Mouse (Mus musculus) kidney, postnatal 0 days (tissue): ENCODE measurements around the gene Gm44596. TPM values are rescaled to one million over a fixed set of nuclear protein-coding genes. Genes with fewer than 3 reads are reported as not detected.

Experiments
- ATAC-seq: fragments of 200-750 bp; cut with Nextera tagmentation; replicated peaks from 2 replicates; pipeline ENCODE4 v1.8.0; 2017; ENCODE audit warnings: low read depth, moderate number of reproducible peaks, moderate TSS enrichment, moderate library complexity; ENCODE audit not compliant: low FRiP score
- DNase-seq: peaks from one replicate; pipeline ENCODE4 v3.0.0-alpha.2; 2016; ENCODE audit warnings: low spot score
- H3K27ac ChIP-seq: fragments of 300-500 bp; sonication (generic); 2 replicates; pipeline ENCODE4 v1.5.1; 2014; ENCODE audit warnings: mild to moderate bottlenecking
- H3K27me3 ChIP-seq: fragments of 300-500 bp; sonication (generic); 2 replicates; pipeline ENCODE4 v1.6.1; 2014; ENCODE audit warnings: low read length, mixed read lengths; ENCODE audit not compliant: insufficient read depth
- H3K36me3 ChIP-seq: fragments of 300-500 bp; sonication (generic); 2 replicates; pipeline ENCODE4 v1.6.1; 2014; ENCODE audit warnings: low read length, mixed read lengths; ENCODE audit not compliant: insufficient read depth
- H3K4me1 ChIP-seq: fragments of 300-500 bp; sonication (generic); replicated peaks from 2 replicates; pipeline ENCODE4 v1.6.1; 2014; ENCODE audit warnings: antibody characterized with exemption, low read length, mixed read lengths; ENCODE audit not compliant: insufficient read depth
- H3K4me2 ChIP-seq: fragments of 300-500 bp; sonication (generic); 2 replicates; pipeline ENCODE4 v1.6.1; 2014; ENCODE audit warnings: mild to moderate bottlenecking, low read length, moderate library complexity, mixed read lengths
- H3K4me3 ChIP-seq: fragments of 300-500 bp; sonication (generic); replicated peaks from 2 replicates; pipeline ENCODE4 v1.5.1; 2014; ENCODE audit warnings: low read depth, low read length
- H3K9ac ChIP-seq: fragments of 300-500 bp; sonication (generic); 2 replicates; pipeline ENCODE4 v1.6.1; 2014; ENCODE audit warnings: low read depth, low read length
- H3K9me3 ChIP-seq: fragments of 300-500 bp; sonication (generic); replicated peaks from 2 replicates; pipeline ENCODE4 v1.6.1; 2016; ENCODE audit warnings: low read length, inconsistent platforms, mixed read lengths
- CTCF ChIP-seq: IDR thresholded peaks from 2 replicates; pipeline ENCODE4 v1.5.1; 2016; ENCODE audit warnings: antibody characterized with exemption, low read depth, mild to moderate bottlenecking, moderate library complexity
- WGBS: fragments of 180-500 bp; shearing (Covaris S2); extraction: QIAGEN DNeasy Blood & Tissue Kit; methylation state at CpG from one replicate; pipeline ENCODE4 v1.1.7; 2014; 5-methylcytosine and 5-hydroxymethylcytosine counted together
- polyA plus RNA-seq: library from polyadenylated mRNA; unstranded; fragments of >200 nt; fragmentation: Nextera tagmentation; extraction: Ambion mirVana; gene quantifications from 2 replicates; pipeline ENCODE4 v1.2.1, GENCODE M21; 2015

Gene Gm44596
- polyA plus RNA-seq, 1 experiment from 2014 or later, result not detected

- Histone ChIP-seq H3K27me3 (no peaks in the 10 kb centered on the region), H3K4me3 (no peak overlapping the region), H3K9me3 (no peaks in the 10 kb centered on the region), H3K27ac (no peak overlapping the region), H3K9ac (no peak overlapping the region), H3K36me3 (peaks cover 60% of the 10 kb centered on the region), H3K4me2 (no peak overlapping the region), H3K4me1 (0 out of 2 replicates have a peak, but pooled peaks cover 10% of the 10 kb centered on the region)
- ATAC-seq, result no peak
- WGBS, result 83% methylated on average over 13 of the region's 13 CpGs
- DNase-seq, result no peak
- TF ChIP-seq CTCF, result no peak
Observed at GRCm38 (mm10) chr6:128432356-128432915, 57.1 kb downstream of the Gm44596 start.

- no peak overlapping the region for H3K4me3 ChIP-seq
- 86% methylated on average over 13 of the region's 13 CpGs for WGBS
- no peaks in the 10 kb centered on the region for H3K27me3 ChIP-seq
- no peak overlapping the region for H3K4me2 ChIP-seq
- 0 out of 2 replicates have a peak, but pooled peaks cover 10% of the 10 kb centered on the region for H3K4me1 ChIP-seq
- DNase-seq (no peak), ATAC-seq (no peak)
- peaks cover 60% of the 10 kb centered on the region for H3K36me3 ChIP-seq
- H3K9ac ChIP-seq, result no peak overlapping the region
- no peak for TF ChIP-seq CTCF
- no peak overlapping the region for H3K27ac ChIP-seq
- H3K9me3 ChIP-seq, result no peaks in the 10 kb centered on the region
Observed at GRCm38 (mm10) chr6:128433566-128433965, 58.3 kb downstream of the Gm44596 start.

- ATAC-seq (no peak), DNase-seq (no peak)
- Histone ChIP-seq H3K4me3 (no peak overlapping the region), H3K9ac (no peak overlapping the region), H3K4me1 (0 out of 2 replicates have a peak, but pooled peaks cover 10% of the 10 kb centered on the region), H3K4me2 (no peak overlapping the region), H3K27me3 (no peaks in the 10 kb centered on the region), H3K36me3 (peaks cover 52% of the 10 kb centered on the region), H3K27ac (no peak overlapping the region), H3K9me3 (no peaks in the 10 kb centered on the region)
- TF ChIP-seq CTCF, result no peak
- 45% methylated on average over 5 of the region's 5 CpGs for WGBS
Observed at GRCm38 (mm10) chr6:128435474-128435873, 60.2 kb downstream of the Gm44596 start.

GRCm38 (mm10) chr6:128436356-128437005 lies 61.2 kb downstream of the Gm44596 start:
- peak overlapping the region; percentile 84 for H3K4me2 ChIP-seq
- no peak for DNase-seq
- H3K4me3 ChIP-seq, result peak overlapping the region; percentile 95; the same call in 1 of the 2 replicates
- H3K9me3 ChIP-seq, result no peaks in the 10 kb centered on the region
- H3K4me1 ChIP-seq, result 0 out of 2 replicates have a peak, but pooled peaks cover 10% of the 10 kb centered on the region
- no peak overlapping the region for H3K27ac ChIP-seq
- no peak for TF ChIP-seq CTCF
- peaks cover 44% of the 10 kb centered on the region for H3K36me3 ChIP-seq
- no peak for ATAC-seq
- 83% methylated on average over 8 of the region's 8 CpGs for WGBS
- peak overlapping the region; percentile 96; the same call in 1 of the 2 replicates for H3K9ac ChIP-seq
- no peaks in the 10 kb centered on the region for H3K27me3 ChIP-seq

- ATAC-seq, result no peak
- Histone ChIP-seq H3K4me2 (peak overlapping the region; percentile 84), H3K9me3 (no peaks in the 10 kb centered on the region), H3K27ac (peak overlapping the region; percentile 96), H3K9ac (peak overlapping the region; percentile 96), H3K4me3 (peak overlapping the region; percentile 95), H3K4me1 (0 out of 2 replicates have a peak, but pooled peaks cover 10% of the 10 kb centered on the region), H3K27me3 (no peaks in the 10 kb centered on the region), H3K36me3 (peaks cover 36% of the 10 kb centered on the region)
- DNase-seq, result no peak
- no peak for TF ChIP-seq CTCF
- WGBS, result 5% methylated on average over 10 of the region's 10 CpGs
Observed at GRCm38 (mm10) chr6:128437288-128437687, 62.0 kb downstream of the Gm44596 start.

- Histone ChIP-seq H3K27ac (peak overlapping the region; percentile 96), H3K27me3 (no peaks in the 10 kb centered on the region), H3K36me3 (peaks cover 31% of the 10 kb centered on the region), H3K4me1 (0 out of 2 replicates have a peak, but pooled peaks cover 10% of the 10 kb centered on the region), H3K9me3 (no peaks in the 10 kb centered on the region), H3K9ac (peak overlapping the region; percentile 96), H3K4me2 (peak overlapping the region; percentile 84), H3K4me3 (peak overlapping the region; percentile 95)
- TF ChIP-seq CTCF, result no peak
- DNase-seq (peak; percentile 77), ATAC-seq (peak; percentile 82)
- WGBS, result under 1% methylated on average over 49 of the region's 52 CpGs
Observed at GRCm38 (mm10) chr6:128437731-128438316, 62.5 kb downstream of the Gm44596 start.
